Mouse (Mus musculus) liver, postnatal 0 days (tissue): ENCODE data around the gene Kdm2a. TPM values are rescaled to one million over a fixed set of nuclear protein-coding genes. Genes with fewer than 3 reads are reported as not detected.

ENCODE experiments used
- ATAC-seq: fragments of 200-750 bp; cut with Nextera tagmentation; 2 replicates; pipeline ENCODE4 v1.8.0; 2017; ENCODE audit warnings: mild to moderate bottlenecking, moderate library complexity
- DNase-seq: peaks from one replicate; pipeline ENCODE4 v3.0.0-alpha.2; 2016
- H3K27ac ChIP-seq: fragments of 300-500 bp; sonication (generic); 2 replicates; pipeline ENCODE4 v1.5.1; 2014; ENCODE audit warnings: antibody characterized with exemption, moderate library complexity, mild to moderate bottlenecking, low read depth
- H3K27me3 ChIP-seq: fragments of 300-500 bp; sonication (generic); 2 replicates; pipeline ENCODE4 v1.6.1; 2014; ENCODE audit warnings: low read length, control low read depth, mixed read lengths; ENCODE audit not compliant: insufficient read depth
- H3K36me3 ChIP-seq: fragments of 300-500 bp; sonication (generic); replicated peaks from 2 replicates; pipeline ENCODE4 v1.6.1; 2014; ENCODE audit warnings: mild to moderate bottlenecking, control low read depth, low read length, moderate library complexity, mixed read lengths; ENCODE audit not compliant: insufficient read depth
- H3K4me1 ChIP-seq: fragments of 300-500 bp; sonication (generic); 2 replicates; pipeline ENCODE4 v1.6.1; 2014; ENCODE audit warnings: antibody characterized with exemption, mild to moderate bottlenecking, control low read depth; ENCODE audit not compliant: insufficient read depth
- H3K4me2 ChIP-seq: fragments of 300-500 bp; sonication (generic); 2 replicates; pipeline ENCODE4 v1.6.1; 2014; ENCODE audit warnings: low read depth, mild to moderate bottlenecking, low read length, moderate library complexity, mixed read lengths
- H3K4me3 ChIP-seq: fragments of 300-500 bp; sonication (generic); 2 replicates; pipeline ENCODE4 v1.5.1; 2014; ENCODE audit warnings: low read depth, low read length
- H3K9ac ChIP-seq: fragments of 300-500 bp; sonication (generic); replicated peaks from 2 replicates; pipeline ENCODE4 v1.6.1; 2014; ENCODE audit warnings: mild to moderate bottlenecking, moderate library complexity
- H3K9me3 ChIP-seq: fragments of 300-500 bp; sonication (generic); 2 replicates; pipeline ENCODE4 v1.6.1; 2016; ENCODE audit warnings: mild to moderate bottlenecking, control low read depth, low read length, mixed read lengths
- CTCF ChIP-seq: sonication (generic); IDR thresholded peaks from 2 replicates; pipeline ENCODE4 v1.5.1; 2016; ENCODE audit warnings: antibody characterized with exemption, low read depth
- EP300 ChIP-seq: IDR thresholded peaks from 2 replicates; pipeline ENCODE4 v1.6.1; 2016; ENCODE audit warnings: antibody characterized with exemption, low read depth, mild to moderate bottlenecking
- WGBS: fragments of 180-500 bp; shearing (Covaris S2); extraction: QIAGEN DNeasy Blood & Tissue Kit; methylation state at CpG from one replicate; pipeline ENCODE4 v1.1.7; 2014; ENCODE audit not compliant: insufficient replicate concordance; 5-methylcytosine and 5-hydroxymethylcytosine counted together
- polyA plus RNA-seq: library from polyadenylated mRNA; unstranded; fragments of >200 nt; fragmentation: Nextera tagmentation; extraction: Ambion mirVana; gene quantifications from 2 replicates; pipeline ENCODE4 v1.2.1, GENCODE M21; 2015

The Kdm2a gene
- polyA plus RNA-seq, 1 experiment from 2014 or later = 7.8 TPM

DNA sequence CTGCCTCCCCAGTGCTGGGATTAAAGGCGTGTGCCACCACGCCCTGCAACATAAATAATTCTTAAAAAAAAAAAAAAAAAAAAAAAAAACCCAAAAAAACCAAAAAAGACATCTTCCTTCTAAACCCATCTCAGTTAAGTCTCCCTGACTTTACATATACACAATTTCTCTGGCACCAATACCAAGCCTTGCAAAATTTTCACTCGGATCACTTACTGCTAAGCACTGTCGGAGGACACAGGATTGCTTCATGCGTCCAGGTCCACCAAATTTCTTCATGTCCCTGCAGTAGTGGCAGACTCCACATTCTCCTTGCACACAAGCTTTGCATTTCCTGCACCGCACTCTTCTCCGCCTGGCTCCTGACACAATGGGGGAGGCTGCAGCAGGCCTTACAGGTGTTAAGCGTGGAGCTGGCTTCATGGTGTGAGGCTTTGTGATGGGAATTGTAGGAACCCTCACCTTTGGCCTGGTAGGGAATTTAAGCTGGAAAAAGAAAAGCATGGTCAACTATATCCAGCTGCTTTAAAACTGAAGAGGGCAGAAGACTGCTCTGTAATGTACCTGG, 69.3 kb downstream of the Kdm2a start:
- Histone ChIP-seq H3K27me3 (no peaks in the 10 kb centered on the region), H3K9ac (no peak overlapping the region), H3K36me3 (peaks cover 65% of the 10 kb centered on the region), H3K4me1 (peaks cover 26% of the 10 kb centered on the region), H3K4me2 (no peak overlapping the region), H3K27ac (no peak overlapping the region), H3K9me3 (no peaks in the 10 kb centered on the region), H3K4me3 (no peak overlapping the region)
- DNase-seq = no peak
- no peak for ATAC-seq
- whole genome bisulfite sequencing = 87% methylated on average over 8 of the region's 8 CpGs
- TF ChIP-seq EP300 = no peak
- no peak for TF ChIP-seq CTCF

DNA sequence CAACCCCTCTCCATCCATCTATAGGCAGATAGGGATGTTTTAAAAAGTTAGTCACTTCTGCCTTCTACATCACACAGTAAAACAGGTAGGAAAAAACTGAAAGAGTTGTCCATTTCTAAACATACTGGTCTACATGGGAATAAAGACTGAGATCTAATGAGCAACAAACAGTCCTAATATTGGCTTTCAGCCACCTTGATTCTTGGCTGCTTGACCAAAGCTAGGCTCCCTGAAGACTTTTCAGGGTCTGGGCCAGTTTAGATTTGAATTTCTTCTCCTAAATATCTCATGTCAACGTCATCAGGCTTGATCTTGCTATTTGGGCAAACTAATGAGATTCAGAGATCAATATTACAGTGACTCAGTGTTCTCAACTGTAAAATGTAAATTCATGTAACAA, 71.2 kb downstream of the Kdm2a start:
- no peaks in the 10 kb centered on the region for H3K9me3 ChIP-seq
- H3K4me3 ChIP-seq = no peak overlapping the region
- DNase-seq (no peak), ATAC-seq (no peak)
- 82% methylated on average over 1 of the region's 1 CpGs for WGBS
- peaks cover 82% of the 10 kb centered on the region for H3K36me3 ChIP-seq
- TF ChIP-seq CTCF = no peak
- no peak for TF ChIP-seq EP300
- no peak overlapping the region for H3K9ac ChIP-seq
- H3K27me3 ChIP-seq = no peaks in the 10 kb centered on the region
- no peak overlapping the region for H3K4me2 ChIP-seq
- no peak overlapping the region for H3K27ac ChIP-seq
- H3K4me1 ChIP-seq = peaks cover 8% of the 10 kb centered on the region

DNA sequence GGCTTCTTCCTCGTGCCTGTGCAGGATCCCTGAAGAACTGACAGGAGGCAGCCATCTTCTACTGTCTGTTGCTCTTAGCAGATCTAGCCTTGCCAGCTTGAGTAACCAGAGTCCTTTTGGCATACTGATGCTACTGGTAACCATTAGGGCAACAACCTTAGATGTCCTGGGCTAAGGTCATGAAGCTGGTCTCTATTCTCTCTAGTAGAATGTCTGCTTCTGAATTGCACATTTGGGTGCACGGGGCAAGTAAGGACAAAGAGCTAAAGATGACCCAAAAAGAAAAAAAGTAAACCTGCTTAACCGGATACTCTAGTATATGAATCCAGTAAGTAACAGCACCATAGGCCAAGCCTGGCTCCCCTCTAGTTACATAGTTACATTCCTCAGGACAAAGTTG, 72.0 kb downstream of the Kdm2a start:
- Histone ChIP-seq H3K4me3 (no peak overlapping the region), H3K27me3 (no peaks in the 10 kb centered on the region), H3K36me3 (peaks cover 87% of the 10 kb centered on the region), H3K27ac (no peak overlapping the region), H3K9ac (no peak overlapping the region), H3K4me2 (no peak overlapping the region), H3K9me3 (no peaks in the 10 kb centered on the region), H3K4me1 (peaks cover under 1% of the 10 kb centered on the region)
- no peak for DNase-seq
- ATAC-seq = no peak
- TF ChIP-seq EP300 = no peak
- TF ChIP-seq CTCF = no peak
- 82% methylated on average over 3 of the region's 3 CpGs for WGBS

DNA sequence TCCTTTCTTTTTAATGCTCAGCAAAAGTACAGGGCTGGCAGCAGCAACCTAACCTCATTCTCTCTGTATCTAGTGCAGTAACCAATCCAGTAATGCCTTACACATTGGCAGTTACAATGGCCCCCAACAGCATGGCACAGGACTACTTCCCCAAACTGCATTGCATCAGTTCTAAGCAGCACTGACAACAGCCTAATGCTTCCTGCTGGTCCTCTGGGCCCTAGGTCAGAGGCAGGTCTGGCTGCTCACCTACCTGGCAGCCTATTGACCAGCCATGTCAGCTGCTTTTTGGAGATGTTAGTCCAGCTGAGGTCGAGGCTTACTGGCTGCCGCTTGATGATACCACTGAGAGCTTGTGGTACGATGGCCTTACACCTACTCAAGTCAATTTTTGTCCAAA, 76.0 kb downstream of the Kdm2a start:
- ATAC-seq (no peak), DNase-seq (no peak)

DNA sequence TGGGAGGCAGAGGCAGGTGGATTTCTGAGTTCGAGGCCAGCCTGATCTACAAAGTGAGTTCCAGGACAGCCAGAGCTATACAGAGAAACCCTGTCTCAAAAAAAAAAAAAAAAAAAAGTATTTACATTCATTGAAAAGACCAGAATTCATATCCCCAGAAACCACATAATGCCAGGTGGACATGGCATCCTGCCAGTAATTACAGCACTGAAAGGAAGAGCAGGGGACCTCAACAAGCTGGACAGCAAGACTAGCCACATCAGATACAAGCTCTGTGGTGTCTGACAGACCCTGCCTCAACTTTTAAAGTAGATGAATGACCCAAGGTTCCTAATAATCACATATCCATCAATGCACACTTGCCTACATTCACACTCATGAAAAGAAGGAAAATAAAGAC, 76.5 kb downstream of the Kdm2a start:
- Histone ChIP-seq H3K9ac (no peak overlapping the region), H3K27ac (no peak overlapping the region), H3K36me3 (peaks cover 97% of the 10 kb centered on the region), H3K4me1 (no peaks in the 10 kb centered on the region), H3K9me3 (no peaks in the 10 kb centered on the region), H3K4me2 (no peak overlapping the region), H3K27me3 (no peaks in the 10 kb centered on the region), H3K4me3 (no peak overlapping the region)
- 92% methylated on average over 1 of the region's 1 CpGs for WGBS
- no peak for TF ChIP-seq EP300
- TF ChIP-seq CTCF = no peak
- no peak for DNase-seq
- no peak for ATAC-seq

More for the DNA sequence above, 76.0 kb downstream of the Kdm2a start:
- Histone ChIP-seq H3K36me3 (peaks cover 97% of the 10 kb centered on the region), H3K9ac (no peak overlapping the region), H3K4me1 (no peaks in the 10 kb centered on the region), H3K4me2 (no peak overlapping the region), H3K9me3 (no peaks in the 10 kb centered on the region), H3K27me3 (no peaks in the 10 kb centered on the region), H3K27ac (no peak overlapping the region), H3K4me3 (no peak overlapping the region)
- WGBS = 83% methylated on average over 3 of the region's 3 CpGs
- TF ChIP-seq CTCF (no peak), EP300 (no peak)

DNA sequence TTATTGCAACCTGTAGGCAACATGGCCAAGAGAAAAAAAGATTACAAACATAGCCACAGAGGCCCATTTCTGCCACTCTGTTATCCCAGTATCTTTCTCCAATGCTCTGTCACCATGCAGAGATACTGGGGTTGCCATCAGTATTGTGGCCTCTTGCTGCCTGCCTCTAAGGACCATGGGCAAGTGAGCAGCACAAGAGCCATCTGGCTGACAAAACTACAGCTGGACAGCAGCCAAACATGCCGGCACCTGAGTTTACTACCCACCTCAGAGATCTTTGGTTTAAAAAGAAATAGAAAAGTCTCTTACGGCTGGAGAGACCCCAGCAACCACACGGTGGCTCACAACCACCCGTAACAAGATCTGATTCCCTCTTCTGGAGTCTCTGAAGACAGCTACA, 78.8 kb downstream of the Kdm2a start:
- Histone ChIP-seq H3K4me3 (no peak overlapping the region), H3K9ac (no peak overlapping the region), H3K4me2 (no peak overlapping the region), H3K27ac (no peak overlapping the region), H3K27me3 (no peaks in the 10 kb centered on the region), H3K9me3 (no peaks in the 10 kb centered on the region), H3K36me3 (peaks cover 75% of the 10 kb centered on the region), H3K4me1 (no peaks in the 10 kb centered on the region)
- no peak for DNase-seq
- TF ChIP-seq EP300 (no peak), CTCF (no peak)
- 84% methylated on average over 4 of the region's 4 CpGs for WGBS
- ATAC-seq = no peak

DNA sequence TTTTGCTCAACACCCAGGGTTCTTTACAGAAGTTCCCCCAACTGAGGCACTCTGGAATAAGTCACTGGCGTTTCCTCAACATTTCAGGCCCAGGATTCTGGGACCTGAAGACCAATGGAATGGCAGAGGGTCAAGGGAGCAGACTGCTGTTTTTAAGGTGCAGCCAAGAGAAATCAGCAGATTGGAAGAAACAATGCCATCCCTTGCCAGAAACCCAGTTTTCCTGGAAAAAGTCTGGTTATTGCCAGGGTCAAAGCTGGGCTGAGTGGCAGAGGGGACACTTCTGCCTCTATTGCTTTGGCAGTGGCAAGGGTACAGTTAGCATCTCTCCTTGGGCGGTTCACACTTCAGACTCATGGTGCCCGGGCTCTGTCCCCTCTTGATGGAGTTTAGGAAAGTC, 80.9 kb downstream of the Kdm2a start:
- 89% methylated on average over 3 of the region's 3 CpGs for WGBS
- no peak for ATAC-seq

More for the DNA sequence above, 80.9 kb downstream of the Kdm2a start:
- peaks cover 57% of the 10 kb centered on the region for H3K36me3 ChIP-seq
- H3K4me3 ChIP-seq = no peak overlapping the region
- H3K27me3 ChIP-seq = no peaks in the 10 kb centered on the region
- H3K4me1 ChIP-seq = no peaks in the 10 kb centered on the region
- TF ChIP-seq EP300 (no peak), CTCF (no peak)
- no peak overlapping the region for H3K27ac ChIP-seq
- no peak for DNase-seq
- no peak overlapping the region for H3K4me2 ChIP-seq
- no peaks in the 10 kb centered on the region for H3K9me3 ChIP-seq
- no peak overlapping the region for H3K9ac ChIP-seq
